Mouse (Mus musculus): ENCODE results near the gene Dclk1. TPM values are rescaled to one million over a fixed set of nuclear protein-coding genes. Genes with fewer than 3 reads are reported as not detected.

The Dclk1 gene
- polyA plus RNA-seq, 1 experiment from 2014 or later: 56.1 TPM

- Histone ChIP-seq H3K36me3 (no peaks in the 10 kb centered on the region), H3K27me3 (no peaks in the 10 kb centered on the region), H3K27ac (no peak overlapping the region; the same call in 1 of the 2 replicates), H3K4me2 (no peak overlapping the region), H3K9ac (no peak overlapping the region), H3K9me3 (no peaks in the 10 kb centered on the region), H3K4me3 (no peak overlapping the region), H3K4me1 (peaks cover 19% of the 10 kb centered on the region; the same call in 1 of the 2 replicates)
- 83% methylated on average over 3 of the region's 3 CpGs for WGBS
- no peak for ATAC-seq (ENCODE audit: insufficient number of reproducible peaks, insufficient read depth, low FRiP score, low TSS enrichment, low read depth)
Observed at GRCm38 (mm10) chr3:55571034-55571433, 328.9 kb downstream of the Dclk1 start.

DNA sequence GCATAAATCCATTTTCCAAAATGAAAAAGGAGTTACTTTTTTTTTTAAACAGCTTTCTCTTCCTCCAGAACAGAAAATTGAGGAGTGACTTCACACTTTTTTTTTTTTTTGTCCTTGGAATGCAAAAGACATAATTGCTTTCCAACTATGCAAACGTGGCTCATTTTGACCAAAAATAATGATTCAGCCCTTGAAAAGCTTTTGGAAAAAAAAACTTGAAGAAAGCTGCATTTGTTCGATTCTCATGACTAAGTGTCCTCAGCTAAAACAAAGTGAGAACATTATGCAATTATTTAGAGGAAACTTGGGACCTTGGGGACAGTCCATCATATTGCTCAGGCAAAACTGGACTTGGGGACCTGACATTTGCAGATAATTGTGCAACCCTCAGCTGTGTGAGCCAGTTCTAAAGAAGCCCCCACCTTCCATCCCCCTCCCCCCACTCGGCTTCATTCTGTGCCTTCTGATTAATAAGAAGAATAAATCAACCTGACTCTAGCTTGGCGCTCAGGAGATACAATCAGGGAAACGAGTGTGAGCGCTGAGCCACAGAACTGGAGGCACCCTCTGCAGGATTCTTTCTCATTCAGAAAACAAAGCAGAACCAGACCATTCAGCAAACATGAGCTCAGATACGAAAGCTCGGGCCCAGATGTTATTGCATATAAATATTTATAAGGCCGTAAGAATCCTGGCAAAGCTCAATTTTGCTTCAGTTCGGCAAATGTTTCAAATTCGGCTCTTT, 329.6 kb downstream of the Dclk1 start:
- WGBS: 43% methylated on average over 11 of the region's 11 CpGs
- Histone ChIP-seq H3K4me1 (peaks cover 19% of the 10 kb centered on the region; the same call in 1 of the 2 replicates), H3K9ac (0 out of 2 replicates have a peak overlapping the region, but pooled peaks have one; percentile 32), H3K9me3 (no peaks in the 10 kb centered on the region), H3K36me3 (no peaks in the 10 kb centered on the region), H3K4me2 (peak overlapping the region; percentile 26; the same call in 1 of the 2 replicates), H3K27ac (peak overlapping the region; percentile 19; the same call in 1 of the 2 replicates), H3K4me3 (no peak overlapping the region), H3K27me3 (no peaks in the 10 kb centered on the region)
- no peak for ATAC-seq (ENCODE audit: insufficient number of reproducible peaks, insufficient read depth, low FRiP score, low TSS enrichment, low read depth)

DNA sequence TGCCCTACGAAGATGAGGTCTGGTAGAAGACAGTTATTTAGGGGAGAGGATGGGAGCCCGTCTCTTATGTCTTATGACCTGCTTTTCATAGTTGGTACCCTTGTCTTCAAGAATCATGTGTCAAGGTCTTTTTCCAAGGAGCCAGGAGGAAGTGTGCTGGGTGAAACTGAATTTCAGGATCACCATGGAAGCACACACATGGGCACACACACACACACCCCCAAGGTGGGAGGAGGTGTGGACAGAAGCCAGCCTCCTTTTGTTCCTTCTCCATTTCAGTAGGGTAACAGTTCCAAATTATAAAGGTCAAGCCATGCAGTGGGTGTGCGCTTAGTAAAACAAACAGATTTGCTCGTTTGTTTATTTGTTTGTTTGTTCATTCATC, 330.1 kb downstream of the Dclk1 start:
- Histone ChIP-seq H3K9me3 (no peaks in the 10 kb centered on the region), H3K27ac (peak overlapping the region; percentile 19; the same call in 1 of the 2 replicates), H3K9ac (no peak overlapping the region), H3K4me2 (no peak overlapping the region), H3K36me3 (no peaks in the 10 kb centered on the region), H3K4me1 (peaks cover 19% of the 10 kb centered on the region; the same call in 1 of the 2 replicates), H3K4me3 (no peak overlapping the region), H3K27me3 (no peaks in the 10 kb centered on the region)
- WGBS: 68% methylated on average over 4 of the region's 4 CpGs
- ATAC-seq (ENCODE audit: insufficient number of reproducible peaks, insufficient read depth, low FRiP score, low TSS enrichment, low read depth): no peak

GRCm38 (mm10) chr3:55574003-55574402, 331.8 kb downstream of the Dclk1 start:
- WGBS: 45% methylated on average over 4 of the region's 4 CpGs
- H3K4me1 ChIP-seq: peaks cover 19% of the 10 kb centered on the region; the same call in 1 of the 2 replicates
- no peak for ATAC-seq (ENCODE audit: insufficient number of reproducible peaks, insufficient read depth, low FRiP score, low TSS enrichment, low read depth)

DNA sequence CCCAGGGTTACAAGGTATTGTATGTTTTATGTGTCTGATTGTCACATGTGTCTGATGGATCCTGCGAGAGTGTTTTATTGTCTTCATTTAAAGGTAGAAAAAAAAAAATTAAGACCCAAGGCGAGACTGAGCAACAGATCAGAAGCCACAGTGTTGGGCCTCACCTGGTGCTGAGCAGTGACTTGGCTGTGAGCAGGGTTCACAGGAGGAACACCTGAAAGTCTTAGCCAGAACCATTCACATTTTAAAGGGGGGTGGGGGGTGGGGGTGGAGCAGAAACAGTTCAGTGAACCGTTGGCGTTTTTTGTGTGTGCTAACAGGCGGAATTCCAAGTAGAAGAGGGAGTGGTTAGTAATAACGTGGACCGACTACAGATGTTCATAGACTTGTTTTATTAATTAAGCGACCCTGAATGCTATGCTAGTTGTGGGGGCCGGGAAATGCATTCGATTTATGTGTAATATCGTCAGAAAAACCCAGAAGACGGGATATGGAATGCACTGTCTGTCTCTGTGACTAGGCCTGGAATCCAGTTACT, 345.3 kb downstream of the Dclk1 start:
- peak overlapping the region; percentile 37; the same call in 1 of the 2 replicates for H3K4me2 ChIP-seq
- peak overlapping the region; percentile 79 for H3K27ac ChIP-seq
- no peak overlapping the region for H3K4me3 ChIP-seq
- H3K27me3 ChIP-seq: no peaks in the 10 kb centered on the region
- no peaks in the 10 kb centered on the region for H3K36me3 ChIP-seq
- peaks cover 37% of the 10 kb centered on the region for H3K4me1 ChIP-seq
- H3K9ac ChIP-seq: no peak overlapping the region
- H3K9me3 ChIP-seq: no peaks in the 10 kb centered on the region
- ATAC-seq (ENCODE audit: insufficient number of reproducible peaks, insufficient read depth, low FRiP score, low TSS enrichment, low read depth): 0 out of 2 replicates have a peak, but pooled peaks have one; percentile 26
- WGBS: 20% methylated on average over 12 of the region's 12 CpGs

More at GRCm38 (mm10) chr3:55574003-55574402, 331.8 kb downstream of the Dclk1 start:
- Histone ChIP-seq H3K4me2 (no peak overlapping the region), H3K27me3 (no peaks in the 10 kb centered on the region), H3K27ac (no peak overlapping the region), H3K9me3 (no peaks in the 10 kb centered on the region), H3K36me3 (no peaks in the 10 kb centered on the region), H3K4me3 (no peak overlapping the region), H3K9ac (no peak overlapping the region)

DNA sequence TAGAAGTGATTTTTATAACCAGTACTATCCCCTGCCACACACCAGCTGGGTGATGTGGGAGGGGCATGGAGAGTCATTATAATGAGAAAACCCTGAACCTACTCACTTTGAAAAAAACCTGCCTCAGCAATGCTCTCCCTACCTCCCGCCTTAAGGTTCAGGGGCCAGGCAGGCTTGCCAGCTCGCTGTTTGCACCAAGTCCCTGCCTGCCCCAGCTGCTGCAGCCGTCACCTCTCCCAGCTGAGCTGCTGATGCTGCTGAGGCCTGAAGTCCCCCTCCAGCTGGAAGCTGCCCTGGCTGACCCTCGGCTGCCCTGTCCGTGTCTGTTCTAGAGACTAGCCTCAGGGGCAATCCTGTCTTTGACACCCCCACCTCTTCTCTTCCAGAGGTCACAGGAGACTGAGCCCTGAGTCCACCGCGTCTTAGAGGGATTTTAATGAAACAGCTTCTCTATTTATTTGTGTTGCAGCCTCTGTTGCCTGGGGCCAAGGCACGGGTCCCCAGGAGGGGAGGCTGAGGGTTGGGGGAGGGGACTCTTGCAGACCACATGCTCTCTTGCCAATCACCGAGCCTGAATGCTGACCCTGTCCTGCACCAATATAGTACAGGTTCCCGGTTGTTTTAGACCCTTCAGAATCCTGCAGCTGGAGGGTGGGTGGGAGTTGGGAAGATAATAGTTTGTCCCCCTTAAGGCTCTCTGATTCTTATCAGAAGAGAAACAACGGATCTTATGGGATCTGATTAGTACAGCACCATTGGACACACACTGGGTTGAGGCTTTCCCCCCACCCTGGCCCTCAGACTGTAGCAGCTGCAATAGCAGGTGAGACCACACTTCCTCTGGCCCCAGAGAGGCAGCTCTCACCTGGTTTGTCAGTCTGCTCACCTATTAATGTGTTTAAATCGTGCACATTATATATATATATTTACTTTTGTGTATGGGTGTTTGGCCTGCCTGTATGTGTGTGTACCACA, 346.1 kb downstream of the Dclk1 start:
- Histone ChIP-seq H3K9ac (0 out of 2 replicates have a peak overlapping the region, but pooled peaks have one; percentile 46), H3K27ac (peak overlapping the region; percentile 79), H3K36me3 (no peaks in the 10 kb centered on the region), H3K4me3 (no peak overlapping the region), H3K4me1 (peaks cover 43% of the 10 kb centered on the region), H3K4me2 (peak overlapping the region; percentile 37), H3K9me3 (no peaks in the 10 kb centered on the region), H3K27me3 (no peaks in the 10 kb centered on the region)
- 8% methylated on average over 12 of the region's 12 CpGs for whole genome bisulfite sequencing
- peak; percentile 72; the same call in 1 of the 2 replicates for ATAC-seq (ENCODE audit: insufficient number of reproducible peaks, insufficient read depth, low FRiP score, low TSS enrichment, low read depth)

Other genes starting within 250 kb of the Dclk1 start
- 1.7 and 3.0 TPM in 2 replicates for gene Ccna1, start 186.9 kb upstream of the Dclk1 start, polyA plus RNA-seq (2015; fragmentation: Nextera tagmentation; extraction: Ambion mirVana)
- 78.5 and 85.3 TPM in 2 replicates for gene Spg20, start 130.3 kb upstream of the Dclk1 start, polyA plus RNA-seq (2015; fragmentation: Nextera tagmentation; extraction: Ambion mirVana)
- 0.15 and 0.25 TPM in 2 replicates for gene Ccdc169, start 105.0 kb upstream of the Dclk1 start, polyA plus RNA-seq (2015; fragmentation: Nextera tagmentation; extraction: Ambion mirVana)
- gene Sohlh2, start 60.3 kb upstream of the Dclk1 start, polyA plus RNA-seq (2015; fragmentation: Nextera tagmentation; extraction: Ambion mirVana): not detected in 2 replicates
- not detected in 2 replicates for gene Gm21954, start 229.8 kb downstream of the Dclk1 start, polyA plus RNA-seq (2015; fragmentation: Nextera tagmentation; extraction: Ambion mirVana)

Measured in embryonic facial prominence, embryonic 13.5 days (tissue).